ENCODE assay signal across 10 mouse cellular contexts in genomic region chr5:116886181-116887136, GRCm38 (mm10).
A peak's percentile ranks its signal among the peaks of the same experiment; 100 is the strongest.
DNase-seq lines count a peak whose midpoint lies in the region; ATAC-seq lines count a peak whose summit lies in the region.
"Had no signal": no experiment of that assay in that cellular context is flagged by ENCODE, and none has a peak within 500 bp of the region (broad histone marks: within the 10 kb centered on the region; RNA-seq: fewer than 3 reads in every experiment).

No protein-coding gene starts in this region.

- peak; percentile 28; the same call in 1 of the 2 replicates for ATAC-seq in embryonic facial prominence, embryonic 12.5 days (ENCODE audit: insufficient number of reproducible peaks, insufficient read depth, low FRiP score, low TSS enrichment)

- no peaks in the 10 kb centered on the region for H3K9me3 ChIP-seq in embryonic facial prominence, embryonic 12.5 days

- H3K36me3 ChIP-seq in embryonic facial prominence, embryonic 12.5 days, result no peaks in the 10 kb centered on the region
- H3K36me3 ChIP-seq: G1E; liver, embryonic 15.5 days had no signal

- H3K9ac ChIP-seq in embryonic facial prominence, embryonic 12.5 days, result no peak overlapping the region
- H3K9ac ChIP-seq: liver, embryonic 15.5 days had no signal

- DNase-seq in layer of hippocampus, adult 18-20 months (ENCODE audit: low spot score in 2 of 2), result peak; percentile 7 to 33
- DNase-seq in layer of hippocampus, adult 9-11 months, result no peak
- DNase-seq in adrenal gland, postnatal 25 days, result peak; percentile 24
- DNase-seq in lung, postnatal 10 days, result peak; percentile 55
- DNase-seq in thymus, postnatal 14 days, result no peak
- DNase-seq in spleen, adult 12 weeks (ENCODE audit: low spot score), result no peak
- no peak for DNase-seq in urinary bladder, adult 18-20 months (ENCODE audit: low spot score in 2 of 2)

- H3K27ac ChIP-seq in embryonic facial prominence, embryonic 12.5 days, result no peak overlapping the region
- H3K27ac ChIP-seq: liver, embryonic 15.5 days had no signal

- no peak overlapping the region for H3K4me2 ChIP-seq in embryonic facial prominence, embryonic 12.5 days (replicated peaks)
- H3K4me2 ChIP-seq: liver, embryonic 15.5 days had no signal

- H3K4me3 ChIP-seq in embryonic facial prominence, embryonic 12.5 days, result no peak overlapping the region
- H3K4me3 ChIP-seq: liver, embryonic 15.5 days had no signal

- WGBS in embryonic facial prominence, embryonic 12.5 days, result 71% methylated on average over 23 of the region's 23 CpGs

- no peaks in the 10 kb centered on the region for H3K27me3 ChIP-seq in embryonic facial prominence, embryonic 12.5 days
- H3K27me3 ChIP-seq: liver, embryonic 15.5 days had no signal

- no peaks in the 10 kb centered on the region for H3K4me1 ChIP-seq in embryonic facial prominence, embryonic 12.5 days
- H3K4me1 ChIP-seq: liver, embryonic 15.5 days had no signal

Comparison
In these comparisons a context has a peak if more than half of its experiments do, and no peak if none do; other contexts are left out.
1. DNase-seq: peak in layer of hippocampus, adult 18-20 months (2 of 2), adrenal gland, postnatal 25 days (single experiment) and lung, postnatal 10 days (single experiment); none in layer of hippocampus, adult 9-11 months (single experiment), thymus, postnatal 14 days (single experiment), spleen, adult 12 weeks (single experiment) and urinary bladder, adult 18-20 months (0 of 2).